Mouse (Mus musculus) layer of hippocampus, adult 11-12 months (tissue): Measurements from ENCODE around the gene Erp29.

ENCODE experiments used
- DNase-seq: peaks from one replicate; pipeline ENCODE4 v3.0.0; 2022; ENCODE audit warnings: low spot score

Erp29 gene

DNA sequence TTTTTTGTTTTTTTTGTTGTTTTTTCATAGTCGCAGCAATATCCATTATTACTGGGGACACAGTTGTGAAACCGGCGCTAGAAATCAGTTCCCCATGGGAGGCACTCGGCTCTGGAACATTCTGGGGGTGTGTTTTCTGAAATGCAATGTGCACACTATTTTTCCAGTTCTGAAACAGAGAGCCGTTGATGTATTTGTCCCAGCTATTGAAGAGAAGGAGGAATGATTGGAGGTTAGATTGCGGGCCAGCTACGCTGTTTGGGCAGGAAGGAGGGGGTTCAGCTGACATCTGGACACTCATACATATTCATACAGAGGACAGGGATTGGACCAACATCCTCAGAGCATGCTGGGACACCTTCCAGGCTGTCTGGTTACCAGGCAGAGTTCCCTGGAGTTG, 63.2 kb downstream of the Erp29 start:
- peak; percentile 57 for DNase-seq

DNA sequence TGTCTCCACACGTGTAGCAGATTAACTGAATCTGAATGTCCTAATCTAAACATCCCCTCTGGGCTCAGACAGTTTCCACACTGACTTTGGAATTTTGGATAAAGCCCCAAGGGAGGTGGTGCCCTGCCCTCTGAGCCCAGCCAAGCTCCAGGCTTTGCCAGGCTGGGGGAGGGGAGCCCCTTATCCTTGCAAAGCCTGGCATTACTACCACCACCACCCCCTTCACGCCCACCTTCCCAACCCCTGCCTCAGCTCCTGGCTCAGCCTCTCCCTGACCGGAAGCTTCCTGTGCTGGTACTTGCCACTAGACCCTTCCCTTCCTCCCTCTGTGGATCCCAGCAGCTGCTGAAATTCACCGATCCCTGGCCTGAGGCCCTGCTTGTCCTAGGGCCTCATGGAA, 65.2 kb downstream of the Erp29 start:
- DNase-seq: no peak

DNA sequence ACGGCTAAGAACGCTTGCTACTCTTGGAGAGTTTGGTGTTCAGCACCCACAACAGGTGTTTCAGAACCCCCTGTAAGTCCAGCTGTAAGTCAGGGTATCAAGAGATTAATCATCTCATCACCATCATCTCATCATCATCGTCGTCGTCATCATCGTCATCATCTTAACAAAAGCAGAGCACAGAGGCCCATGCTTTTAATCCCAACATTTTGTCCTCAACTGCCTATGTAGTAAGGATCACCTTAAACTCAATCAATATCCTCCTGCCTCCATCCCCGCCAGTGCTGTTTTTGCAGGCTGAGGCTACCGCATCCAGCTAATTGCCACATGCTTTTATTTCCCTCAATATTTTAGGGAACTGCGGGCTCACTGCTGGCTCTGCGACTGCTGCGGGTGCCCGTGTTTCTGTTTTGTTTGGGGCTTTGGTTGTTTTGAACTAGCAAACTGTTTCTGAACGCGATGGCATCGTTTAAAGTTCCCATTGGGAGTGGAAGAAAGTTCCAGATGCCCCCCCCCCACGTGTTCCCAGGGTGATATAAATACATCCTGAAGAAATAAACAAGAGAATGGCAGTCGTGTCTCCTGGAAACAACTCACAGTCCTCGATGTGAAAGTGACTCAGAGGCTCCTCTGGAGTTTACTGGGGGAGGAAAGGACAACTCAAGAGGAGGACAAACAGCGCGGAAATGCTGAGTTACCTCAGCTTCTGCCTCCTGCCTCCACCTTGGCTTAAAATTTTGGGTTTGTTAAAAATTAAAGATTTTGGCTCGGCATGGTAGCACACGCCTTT, 66.0 kb downstream of the Erp29 start:
- no peak for DNase-seq

DNA sequence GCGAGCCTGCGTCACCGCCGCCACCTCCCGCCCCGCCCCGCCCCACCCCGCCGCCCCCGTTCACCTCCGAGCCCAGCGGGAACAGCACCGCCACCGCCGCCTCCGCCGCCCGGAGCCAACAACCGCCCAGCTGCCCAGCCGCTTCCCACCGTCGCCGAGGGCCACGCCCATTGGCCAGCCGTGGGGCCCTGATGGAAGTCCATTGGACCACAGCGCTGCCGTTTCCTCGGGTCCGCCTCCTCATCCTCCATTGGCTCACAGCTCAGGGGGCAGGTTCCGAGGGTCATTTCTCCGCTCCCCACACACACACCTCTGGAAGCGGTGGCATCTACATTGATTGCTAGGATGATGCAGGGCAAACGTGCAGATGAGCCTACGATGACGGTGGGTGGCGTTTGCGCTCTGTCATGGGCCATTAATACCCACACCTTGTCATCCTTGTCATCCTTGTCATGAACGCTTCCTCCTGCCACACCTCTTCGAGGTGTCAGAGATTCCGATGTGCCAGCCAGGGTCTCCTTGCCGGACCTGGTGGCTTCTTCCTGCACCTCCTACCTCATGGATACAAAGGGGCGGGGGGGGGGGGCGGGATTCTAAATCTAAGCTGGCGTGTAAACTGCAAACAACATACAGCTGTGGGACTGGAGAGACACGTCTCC, 66.7 kb downstream of the Erp29 start, which contains the start of gene Trafd1:
Gene Trafd1, minus strand, starts transcription at position 172 of the 659 bp plus-strand sequence.
- DNase-seq: peak; percentile 94

DNA sequence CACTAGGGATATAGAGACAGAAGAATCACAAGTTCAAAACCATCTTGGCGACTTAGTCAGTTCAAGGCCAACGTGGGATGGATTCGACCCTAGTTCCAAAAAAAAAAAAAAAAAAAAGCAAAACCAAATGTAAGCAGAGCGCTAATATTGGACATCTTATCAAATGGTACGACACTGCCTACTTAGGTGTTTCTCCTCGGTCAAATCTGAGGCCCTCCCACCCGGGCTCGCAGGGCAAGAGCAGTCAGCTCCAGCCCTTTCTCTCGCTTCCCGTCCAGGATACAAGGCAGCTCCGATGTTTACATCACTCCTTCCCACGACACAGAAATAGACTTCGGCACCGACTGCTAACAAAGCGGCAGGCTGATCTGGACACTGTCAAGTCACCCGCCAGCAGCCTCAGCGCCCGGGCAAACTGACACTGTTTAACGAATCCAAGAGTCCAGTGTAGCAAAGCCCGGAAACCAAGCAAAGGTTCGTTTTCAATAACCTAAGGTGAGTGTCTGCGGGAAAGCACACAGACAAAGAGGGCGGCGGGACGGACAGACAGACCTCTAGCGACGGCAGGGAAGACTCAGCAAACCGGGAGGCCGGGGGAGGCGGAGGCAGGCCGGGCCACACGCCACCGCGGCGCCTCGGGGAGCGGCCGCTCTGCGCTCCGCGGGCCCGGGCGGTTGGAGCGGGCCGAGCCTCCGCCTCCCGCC, 67.4 kb downstream of the Erp29 start:
- peak; percentile 51 for DNase-seq

DNA sequence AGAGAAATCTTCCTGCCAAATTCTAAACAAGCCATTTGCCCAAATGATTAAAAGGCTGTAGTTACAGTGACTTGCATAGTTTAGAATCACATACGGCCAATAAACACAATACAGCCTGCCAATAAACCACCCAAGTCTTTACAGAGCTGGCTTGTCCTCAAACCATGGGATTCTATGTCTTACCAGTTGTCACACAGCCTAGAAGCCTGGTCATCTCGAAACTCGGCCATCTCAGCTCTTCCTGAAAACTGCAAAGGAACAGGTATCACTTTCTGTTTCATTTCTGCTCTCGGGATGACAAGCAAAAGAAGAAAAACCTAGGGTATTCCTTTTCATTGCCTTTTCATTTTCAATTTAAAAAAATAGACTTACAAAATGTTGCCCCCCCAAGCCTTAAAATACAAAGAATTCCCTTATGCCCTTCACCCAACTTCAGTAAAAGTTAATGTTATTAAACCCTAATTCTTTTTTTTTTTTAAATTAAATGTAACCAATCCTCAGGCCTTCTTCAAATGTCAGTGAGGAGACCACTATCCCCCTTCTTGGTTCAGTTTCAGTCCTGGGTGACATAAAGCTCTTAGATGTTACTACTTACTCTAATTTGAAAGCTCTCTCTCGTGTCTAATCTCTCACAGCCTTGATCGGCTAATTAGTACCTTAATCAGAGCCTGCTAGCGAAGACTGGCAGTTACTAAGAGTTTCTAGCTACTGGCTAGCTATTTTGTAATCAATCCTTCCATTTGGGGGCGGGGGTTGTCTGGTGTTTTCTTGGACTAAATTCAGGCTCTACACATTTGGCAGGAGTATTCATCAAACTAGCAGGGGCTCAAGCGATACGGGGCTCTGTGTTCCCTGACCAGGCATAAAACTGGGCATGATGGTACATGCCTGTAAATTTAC, 68.2 kb downstream of the Erp29 start:
- no peak for DNase-seq

DNA sequence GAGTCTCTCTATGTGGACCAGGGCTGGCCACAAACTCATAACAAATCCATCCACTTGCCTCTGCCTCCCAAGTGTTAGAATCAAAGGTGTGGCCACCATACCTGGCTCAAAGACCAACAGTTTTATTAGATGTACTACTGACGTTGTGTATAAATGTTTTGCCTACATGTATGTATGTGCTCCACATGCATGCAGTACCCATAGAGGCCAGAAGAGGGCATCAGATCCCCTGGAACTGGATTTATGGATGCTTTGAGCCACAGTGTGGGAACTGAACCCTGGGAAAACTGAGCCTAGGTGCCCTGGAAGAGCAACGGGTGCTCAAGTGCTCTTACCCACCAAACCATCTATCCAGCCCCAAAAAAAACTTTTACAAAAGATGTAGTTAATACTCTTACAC, 71.6 kb downstream of the Erp29 start:
- DNase-seq: no peak

DNA sequence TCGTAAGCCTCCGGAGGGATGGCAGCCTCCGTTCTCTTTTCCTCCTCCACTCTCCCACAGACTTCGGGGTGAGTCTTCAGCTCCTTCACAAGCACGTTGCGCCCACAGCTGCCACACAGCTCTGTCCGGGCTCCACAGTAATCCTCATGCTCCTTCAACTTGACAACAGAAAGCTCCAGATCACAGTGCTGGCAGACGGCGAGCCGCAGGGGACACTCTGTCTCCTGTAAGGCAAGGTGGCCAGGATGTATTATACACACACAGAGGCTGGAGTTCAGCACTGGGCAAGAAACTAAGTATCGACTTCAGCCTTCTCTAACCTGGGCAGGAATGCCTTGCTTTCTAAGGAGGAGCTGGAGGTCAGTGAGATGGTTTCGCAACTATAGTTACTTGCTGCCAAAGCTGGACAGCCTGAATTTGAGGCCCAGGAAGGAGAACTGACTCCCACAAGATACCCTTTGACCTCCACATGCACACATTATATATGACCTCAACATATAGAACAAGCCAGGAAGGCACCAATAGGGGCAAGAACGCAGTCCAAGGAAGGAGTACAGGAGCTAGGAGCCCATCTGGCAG, 73.5 kb downstream of the Erp29 start:
- DNase-seq: no peak
